Mouse (Mus musculus) spleen, adult 12 weeks (tissue): ENCODE measurements around the gene Ipo9.
A peak's percentile ranks its signal among the peaks of the same experiment; 100 is the strongest.

Experiments
- DNase-seq: peaks from one replicate; pipeline ENCODE4 v3.0.0; 2022; ENCODE audit warnings: low spot score

The Ipo9 gene

DNA sequence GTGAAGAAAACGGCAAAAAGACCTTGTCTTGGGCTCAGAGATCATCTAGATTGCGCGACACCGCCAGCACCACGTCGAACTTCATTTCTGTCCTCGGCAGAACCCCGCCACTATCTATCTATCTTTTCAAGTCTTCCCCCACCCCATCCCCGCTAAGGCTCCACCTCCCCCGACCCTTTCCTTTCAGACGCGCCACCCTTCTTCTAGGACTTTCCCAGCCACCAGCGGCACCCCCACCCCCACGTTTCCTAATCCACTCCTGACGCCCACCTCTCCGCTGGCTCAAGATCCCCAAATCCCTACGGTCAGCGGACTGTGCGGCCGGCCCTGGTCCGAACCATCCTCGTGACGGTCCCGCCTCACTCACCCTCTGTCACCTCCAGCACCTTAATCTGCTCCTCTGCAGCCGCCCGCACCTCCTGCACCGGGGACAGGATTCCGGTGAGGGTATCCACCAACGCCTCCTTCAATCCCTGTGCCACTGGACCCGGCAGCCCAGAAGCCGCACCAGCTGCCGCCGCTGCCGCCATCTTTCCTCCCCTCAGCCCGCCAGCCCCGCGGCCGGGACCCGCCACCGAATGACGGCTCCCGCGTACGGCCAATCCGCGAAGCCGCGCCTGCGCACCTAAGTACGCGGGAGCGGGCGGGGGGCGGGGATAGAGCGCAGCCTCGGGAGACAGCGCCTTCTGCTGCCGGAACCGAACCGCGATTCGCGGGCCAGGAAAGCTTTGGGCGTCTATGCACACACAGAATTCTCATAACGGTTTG, at the start of gene Ipo9:
Gene Ipo9, minus strand, starts transcription at position 599 of the 768 bp plus-strand sequence.
- peak; percentile 81 for DNase-seq

GRCm38 (mm10) chr1:135475571-135475895, 45.2 kb upstream of the Ipo9 start:
- DNase-seq, result no peak

- no peak for DNase-seq
These were observed 44.7 kb upstream of the Ipo9 start for GRCm38 (mm10) chr1:135474861-135475570.

GRCm38 (mm10) chr1:135472536-135472935, 42.2 kb upstream of the Ipo9 start:
- no peak for DNase-seq

DNA sequence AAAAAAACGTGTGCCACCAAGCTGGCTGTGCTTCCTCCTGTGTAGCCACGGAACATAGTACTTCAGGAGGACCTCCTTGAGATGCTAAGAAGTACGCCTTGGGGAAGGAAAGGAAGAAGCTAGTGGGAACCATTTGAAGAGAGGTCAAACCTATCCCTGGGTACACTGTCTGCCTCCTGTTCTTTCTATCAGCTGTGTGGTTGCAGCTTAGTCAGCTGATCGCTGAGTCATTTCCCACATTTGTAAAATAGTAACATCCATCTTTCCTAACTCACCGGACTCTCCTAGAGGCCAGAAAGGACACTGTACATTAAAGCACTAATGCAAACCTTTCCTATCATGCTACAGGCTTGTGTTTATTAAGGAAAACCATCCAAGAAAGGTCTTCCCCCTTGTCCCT, 41.4 kb upstream of the Ipo9 start:
- DNase-seq, result no peak

- no peak for DNase-seq
These were observed 40.2 kb upstream of the Ipo9 start for GRCm38 (mm10) chr1:135470546-135470945.

GRCm38 (mm10) chr1:135467462-135467861, 37.2 kb upstream of the Ipo9 start:
- no peak for DNase-seq

DNA sequence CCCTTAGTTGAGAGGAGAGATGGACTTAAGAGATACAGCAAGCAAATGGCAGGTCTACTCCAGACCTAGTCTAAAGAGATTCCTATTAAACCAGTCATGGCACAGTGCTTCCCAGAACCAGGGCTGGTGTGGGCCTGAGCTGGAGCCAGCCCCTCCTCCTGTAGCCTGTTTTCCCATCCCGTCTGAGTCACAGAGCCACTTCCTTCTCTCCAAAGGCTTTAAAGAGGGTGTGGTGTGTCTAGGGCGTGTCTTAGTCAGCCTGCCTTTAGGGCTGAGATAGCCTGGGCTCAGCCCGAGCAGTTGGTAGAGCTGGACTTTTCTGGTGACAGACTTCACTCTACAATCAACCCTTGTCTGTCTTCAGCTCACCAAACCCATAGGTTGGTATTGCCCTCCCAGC, 36.6 kb upstream of the Ipo9 start:
- DNase-seq, result no peak

DNA sequence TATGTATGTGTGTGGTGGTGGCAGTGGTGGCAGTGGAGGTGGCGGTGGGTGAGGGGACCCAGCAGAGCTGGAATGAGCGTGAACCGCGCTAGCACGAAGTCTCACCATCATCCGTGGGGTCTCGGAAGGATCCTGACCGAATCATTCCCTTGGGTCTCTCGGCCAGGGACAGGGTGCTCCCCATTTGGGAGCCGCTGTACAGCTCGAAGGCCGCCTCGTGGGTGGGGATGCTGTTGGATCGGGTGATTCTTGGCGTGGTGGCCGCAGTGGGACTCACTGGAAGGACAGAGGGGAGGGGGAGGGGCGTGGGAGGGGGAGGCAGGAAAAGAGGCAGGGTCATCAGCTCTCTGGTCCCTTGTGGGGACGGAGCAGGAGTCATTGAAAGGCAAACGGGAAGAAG, 35.4 kb upstream of the Ipo9 start:
- no peak for DNase-seq

DNA sequence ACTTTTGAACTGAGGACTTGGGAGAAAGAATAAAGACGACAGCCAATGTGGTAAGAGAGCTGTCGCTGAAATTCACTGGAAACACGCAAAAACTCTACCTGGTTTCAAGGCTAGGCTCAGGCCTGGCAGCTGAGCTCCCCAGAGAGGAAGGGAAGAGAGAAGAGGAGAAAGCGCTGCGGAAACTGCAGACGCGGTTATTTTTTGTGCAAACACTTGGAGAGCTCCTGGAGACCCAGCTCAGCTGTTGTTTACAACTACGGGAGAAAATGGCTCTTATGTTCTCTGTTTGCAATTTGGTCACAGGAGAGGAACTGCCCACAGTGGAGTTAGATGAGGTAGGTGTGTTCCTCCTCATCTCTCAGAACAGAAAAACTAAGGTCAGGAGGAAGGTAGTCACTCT, 32.4 kb upstream of the Ipo9 start:
- DNase-seq, result no peak

DNA sequence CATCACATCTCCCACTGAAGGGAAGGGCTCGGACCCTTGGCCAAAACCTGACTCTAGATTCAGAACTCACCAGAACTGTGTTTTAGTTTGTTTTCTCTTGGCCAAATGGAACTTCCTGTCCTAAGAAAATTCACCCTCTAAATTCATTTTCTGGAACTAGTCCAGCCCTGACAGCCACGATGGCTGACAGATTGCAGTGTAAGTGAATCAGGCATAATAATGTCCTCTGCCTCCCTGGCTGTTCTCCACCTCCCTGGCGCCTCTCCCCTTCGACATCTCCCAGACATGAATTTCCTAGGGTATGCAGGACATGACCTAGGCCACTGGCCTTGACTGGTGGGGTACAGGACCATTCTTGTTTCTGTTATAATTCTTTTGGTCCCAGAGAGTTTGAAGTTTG, 32.0 kb upstream of the Ipo9 start:
- DNase-seq, result no peak

DNA sequence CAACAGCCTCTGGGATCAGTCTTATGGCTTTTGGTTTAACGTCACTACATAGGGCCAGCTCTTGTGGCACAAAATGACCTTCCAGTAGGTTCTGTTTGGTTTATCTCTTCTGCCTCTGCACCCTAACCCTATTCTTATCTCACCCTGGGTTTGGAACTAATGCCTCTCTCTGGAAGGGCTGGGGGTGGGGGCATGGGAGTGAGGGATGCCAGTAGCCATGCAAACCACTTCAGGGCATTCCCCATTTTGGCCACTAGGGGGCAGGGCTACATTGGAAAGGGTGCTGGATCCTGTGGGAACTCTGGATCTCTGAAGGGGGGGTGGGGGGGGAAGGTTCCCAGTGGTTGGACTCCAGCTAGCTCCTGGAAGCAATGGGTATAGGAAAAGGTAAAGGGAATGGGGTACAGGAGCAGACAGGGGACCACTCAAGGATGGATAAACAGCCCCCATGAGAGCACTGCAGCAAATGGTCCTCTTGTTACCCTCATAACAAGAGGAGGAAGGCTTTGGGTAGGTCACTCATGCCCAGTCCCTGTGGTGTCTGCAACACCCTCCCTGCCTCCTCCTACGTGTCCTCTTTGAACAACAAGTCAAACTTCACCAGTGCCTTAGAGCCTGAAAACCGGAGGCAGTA, 30.9 kb upstream of the Ipo9 start:
- peak; percentile 22 for DNase-seq

- no peak for DNase-seq
These were observed 30.2 kb upstream of the Ipo9 start for GRCm38 (mm10) chr1:135460521-135460920.

GRCm38 (mm10) chr1:135457860-135458259, 27.6 kb upstream of the Ipo9 start:
- DNase-seq, result no peak

- DNase-seq, result no peak
These were observed 22.0 kb upstream of the Ipo9 start for GRCm38 (mm10) chr1:135452259-135452658.

DNA sequence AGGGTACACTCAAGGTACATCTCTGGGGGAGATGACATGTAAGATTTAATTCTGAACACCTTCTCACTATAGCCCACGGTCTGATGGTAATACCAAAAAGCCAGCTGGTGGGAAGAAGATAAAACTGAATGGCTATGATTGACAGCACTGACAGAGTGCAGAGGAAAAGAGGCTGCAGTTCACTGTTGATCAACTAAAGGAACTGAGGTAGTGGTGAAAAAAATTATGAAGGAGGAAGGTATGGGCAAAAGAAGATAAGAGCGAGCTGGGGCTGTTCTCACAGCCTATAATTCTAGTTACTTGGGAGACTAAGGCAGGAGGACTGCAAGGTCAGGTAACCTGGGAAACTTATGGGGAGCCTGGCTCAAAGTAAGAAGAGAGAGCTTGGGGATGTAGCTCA, 21.1 kb upstream of the Ipo9 start:
- DNase-seq, result no peak

GRCm38 (mm10) chr1:135449876-135450275, 19.6 kb upstream of the Ipo9 start:
- no peak for DNase-seq

- no peak for DNase-seq
These were observed 18.6 kb upstream of the Ipo9 start for GRCm38 (mm10) chr1:135448940-135449339.

GRCm38 (mm10) chr1:135443506-135443905, 13.2 kb upstream of the Ipo9 start:
- DNase-seq, result no peak

GRCm38 (mm10) chr1:135441861-135442260, 11.6 kb upstream of the Ipo9 start:
- DNase-seq, result no peak

GRCm38 (mm10) chr1:135440986-135441385, 10.7 kb upstream of the Ipo9 start:
- DNase-seq, result no peak

- no peak for DNase-seq
These were observed 8.5 kb upstream of the Ipo9 start for GRCm38 (mm10) chr1:135438801-135439200.

- DNase-seq, result no peak
These were observed 5.5 kb upstream of the Ipo9 start for GRCm38 (mm10) chr1:135435823-135436222.
